Mouse (Mus musculus) 416B (cell line): ENCODE data around the gene Sel1l2.
"Not testable (repeated sequence)": the region's sequence is repeated elsewhere in the genome, so short reads cannot be mapped to it uniquely, and the experiment has no call there.

ENCODE experiments used
- DNase-seq: peaks from one replicate; pipeline ENCODE4 v3.0.0; 2011; ENCODE audit warnings: low read depth

Gene Sel1l2

DNA sequence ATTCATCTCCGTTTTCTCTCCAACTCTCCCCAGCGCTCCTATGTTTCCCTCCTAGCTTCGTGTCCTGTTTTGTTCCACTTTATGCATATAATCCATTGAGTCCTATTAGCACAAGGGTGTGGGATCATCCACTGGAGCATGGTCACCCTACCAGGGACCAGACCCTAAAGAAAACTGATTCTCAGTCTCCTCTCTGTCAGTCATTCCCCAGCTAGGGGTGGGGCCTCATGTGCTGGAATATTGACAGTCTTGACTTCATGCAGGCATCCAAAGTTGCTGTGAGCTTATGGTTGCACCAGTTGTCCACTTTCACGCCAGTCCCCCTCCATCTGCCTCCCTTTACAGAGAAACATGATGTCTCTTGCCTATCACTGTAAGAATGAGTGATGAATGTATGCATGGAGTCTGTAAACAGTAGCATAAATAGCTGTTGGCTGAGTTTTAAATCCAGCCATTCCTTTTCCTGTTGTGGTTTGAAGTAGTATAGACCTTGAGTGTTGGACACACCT is 174.9 kb downstream of the Sel1l2 start:
- DNase-seq = no peak

DNA sequence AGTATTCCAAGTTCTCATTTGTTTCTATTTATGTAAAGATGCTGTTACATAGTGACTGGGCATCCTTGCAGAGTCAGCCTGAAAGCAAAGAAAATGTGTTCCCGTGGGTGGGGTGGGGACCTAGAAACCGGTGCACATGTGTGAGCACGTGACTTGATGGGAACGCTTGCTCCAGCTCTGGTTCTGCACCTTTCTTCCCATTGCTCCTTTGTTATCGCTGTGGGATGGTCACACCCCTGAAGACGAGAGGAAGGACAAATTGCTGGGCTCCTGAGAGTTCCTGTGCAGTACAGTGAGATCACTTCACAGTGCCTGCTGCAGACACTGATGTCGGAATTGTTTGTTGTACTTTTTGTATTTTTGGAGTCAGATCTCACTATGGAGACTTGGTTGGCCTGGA is 185.8 kb downstream of the Sel1l2 start:
- no peak for DNase-seq

DNA sequence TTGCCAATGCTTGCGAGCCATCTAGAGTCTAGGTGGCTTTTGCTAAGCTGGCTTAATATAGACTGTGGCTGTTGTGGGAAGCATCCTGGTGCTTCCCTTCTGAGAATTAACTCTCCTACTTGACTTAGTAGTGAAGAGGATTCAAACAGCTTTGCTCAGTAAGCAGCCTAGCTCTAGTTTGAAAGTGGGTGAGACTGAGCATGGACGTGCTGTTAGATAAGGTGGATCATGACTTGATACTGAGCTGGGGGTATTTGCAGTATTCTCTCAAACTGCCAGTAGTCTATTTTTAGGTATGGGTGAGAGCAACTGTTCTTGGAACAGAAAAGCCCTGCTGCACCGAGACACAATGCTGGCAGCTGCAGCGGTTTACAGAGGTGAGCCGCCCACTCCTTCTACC is 186.9 kb downstream of the Sel1l2 start:
- no peak for DNase-seq

DNA sequence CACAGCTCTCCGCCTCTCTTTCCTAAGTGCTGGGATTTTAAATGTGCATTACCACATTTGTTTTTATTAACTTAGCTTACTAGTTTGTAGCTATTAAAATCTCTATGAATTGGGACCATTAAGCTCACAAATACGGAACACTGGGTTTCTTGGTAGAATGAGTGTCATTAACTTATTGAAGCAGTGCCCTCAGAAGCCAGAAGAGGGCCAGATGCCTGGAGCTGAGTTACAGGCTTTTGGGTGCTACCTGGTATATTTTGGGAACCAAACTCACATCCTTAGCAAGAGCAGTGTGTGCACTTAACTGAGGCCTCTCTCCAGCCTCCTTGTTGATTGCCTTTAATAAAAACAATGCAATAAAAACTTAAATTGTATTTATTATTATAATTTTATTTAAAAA is 188.8 kb downstream of the Sel1l2 start:
- no peak for DNase-seq

DNA sequence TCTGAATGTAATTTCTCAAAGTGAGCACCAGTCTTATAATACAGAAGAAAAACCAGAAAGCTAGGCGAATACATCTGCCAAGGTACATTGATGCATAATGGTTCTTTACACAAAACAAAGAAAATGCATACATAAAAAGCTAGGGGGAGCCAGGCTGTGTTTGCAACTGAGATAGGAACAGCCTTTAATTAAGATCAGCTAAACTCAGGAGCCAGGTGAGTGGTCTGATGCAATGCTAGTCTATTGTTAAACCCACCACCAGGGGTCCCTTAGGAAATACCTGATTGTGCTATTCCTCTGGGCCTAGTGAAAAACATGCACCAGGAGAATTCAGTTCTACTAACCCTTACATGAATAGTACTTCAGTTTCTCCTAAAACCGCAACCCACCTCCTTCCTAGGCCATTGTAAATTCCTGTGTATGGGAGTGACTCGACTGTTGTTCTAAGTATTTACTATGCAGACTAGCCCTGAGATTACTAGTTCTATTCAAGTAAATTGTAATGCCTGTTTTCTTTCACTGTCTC is 203.8 kb downstream of the Sel1l2 start:
- not testable (repeated sequence) for DNase-seq
